Mouse (Mus musculus) liver, postnatal 0 days (tissue): ENCODE data around the gene Btbd9.

ENCODE experiments used
- CTCF ChIP-seq: sonication (generic); IDR thresholded peaks from 2 replicates; pipeline ENCODE4 v1.5.1; 2016; ENCODE audit warnings: antibody characterized with exemption, low read depth
- EP300 ChIP-seq: IDR thresholded peaks from 2 replicates; pipeline ENCODE4 v1.6.1; 2016; ENCODE audit warnings: antibody characterized with exemption, low read depth, mild to moderate bottlenecking

GRCm38 (mm10) chr17:30457486-30457885 is 118.8 kb downstream of the Btbd9 start:
- TF ChIP-seq CTCF (no peak), EP300 (no peak)
